Mouse (Mus musculus) cerebellum, postnatal 36 days (tissue): Measurements from ENCODE around the gene Ccdc115.
"Not testable (repeated sequence)": the region's sequence is repeated elsewhere in the genome, so short reads cannot be mapped to it uniquely, and the experiment has no call there.

Experiments
- DNase-seq, 2 experiments: peaks; one replicate each; pipeline ENCODE4 v3.0.0; 2021 to 2022; ENCODE audit warnings: mixed read lengths in 2 of 2

Gene Ccdc115

GRCm38 (mm10) chr1:34438381-34439051, 956 bp downstream of the Ccdc115 start:
- no peak for DNase-seq

GRCm38 (mm10) chr1:34437366-34437765, 2.1 kb downstream of the Ccdc115 start:
- not testable (repeated sequence) for DNase-seq

- DNase-seq = no peak
Observed at GRCm38 (mm10) chr1:34436374-34436773, 3.1 kb downstream of the Ccdc115 start.

GRCm38 (mm10) chr1:34435371-34436120, 3.9 kb downstream of the Ccdc115 start:
- DNase-seq = no peak

- DNase-seq = peak; percentile 91 to 98
Observed at GRCm38 (mm10) chr1:34434660-34435160, 4.8 kb downstream of the Ccdc115 start.

GRCm38 (mm10) chr1:34433891-34434521, 5.5 kb downstream of the Ccdc115 start:
- DNase-seq = peak; percentile 26 to 46

GRCm38 (mm10) chr1:34432776-34433481, 6.5 kb downstream of the Ccdc115 start:
- peak in 1 of 2 experiments; percentile 23 for DNase-seq

- DNase-seq = peak; percentile 44 to 46
Observed at GRCm38 (mm10) chr1:34432411-34432775, 7.1 kb downstream of the Ccdc115 start.

GRCm38 (mm10) chr1:34431431-34431830, 8.0 kb downstream of the Ccdc115 start:
- DNase-seq = no peak

GRCm38 (mm10) chr1:34430981-34431380, 8.5 kb downstream of the Ccdc115 start:
- no peak for DNase-seq

GRCm38 (mm10) chr1:34429281-34429680, 10.2 kb downstream of the Ccdc115 start:
- no peak for DNase-seq

- DNase-seq = no peak
Observed at GRCm38 (mm10) chr1:34428466-34428865, 11.0 kb downstream of the Ccdc115 start.

- peak in 1 of 2 experiments; percentile 37 for DNase-seq
Observed at GRCm38 (mm10) chr1:34399182-34399953, 40.1 kb downstream of the Ccdc115 start.

- DNase-seq = no peak
Observed at GRCm38 (mm10) chr1:34396321-34396720, 43.2 kb downstream of the Ccdc115 start.

GRCm38 (mm10) chr1:34389234-34389891, 50.1 kb downstream of the Ccdc115 start:
- no peak for DNase-seq

- DNase-seq = no peak
Observed at GRCm38 (mm10) chr1:34388849-34389233, 50.6 kb downstream of the Ccdc115 start.

GRCm38 (mm10) chr1:34387346-34388327, 51.8 kb downstream of the Ccdc115 start:
- peak; percentile 56 to 72 for DNase-seq
